Mouse (Mus musculus): ENCODE measurements around the gene Slc16a12. TPM values are rescaled to one million over a fixed set of nuclear protein-coding genes. Genes with fewer than 3 reads are reported as not detected.

Gene Slc16a12
- polyA plus RNA-seq, 1 experiment: 0.01 TPM

- Histone ChIP-seq H3K36me3 (ENCODE audit: control insufficient read depth, insufficient read depth) (no peaks in the 10 kb centered on the region), H3K27me3 (ENCODE audit: control insufficient read depth, insufficient read depth, insufficient read length) (no peaks in the 10 kb centered on the region), H3ac (ENCODE audit: control insufficient read depth, insufficient read length, low read depth) (no peak overlapping the region), H3K79me3 (ENCODE audit: low read depth) (no peaks in the 10 kb centered on the region), H3K79me2 (ENCODE audit: control insufficient read depth, insufficient read depth) (no peaks in the 10 kb centered on the region), H3K4me3 (ENCODE audit: insufficient read depth, poor library complexity, severe bottlenecking) (no peak overlapping the region)
- no peak for TF ChIP-seq MAX (IDR thresholded peaks at IDR 0.05)
- TF ChIP-seq CTCF (IDR thresholded peaks at IDR 0.05; ENCODE audit: control insufficient read depth, insufficient read depth, insufficient read length): no peak
- TF ChIP-seq MYOG (IDR thresholded peaks at IDR 0.05; ENCODE audit: control insufficient read depth, extremely low read depth, insufficient read length): no peak
- TF ChIP-seq MYOD1 (IDR thresholded peaks at IDR 0.05; ENCODE audit: control insufficient read depth, insufficient read length, low read depth): no peak
- no peak for TF ChIP-seq FOSL1 (IDR thresholded peaks at IDR 0.05; ENCODE audit: insufficient read depth, low read length, poor library complexity, severe bottlenecking)
- TF ChIP-seq USF1 (IDR thresholded peaks at IDR 0.05; ENCODE audit: low read depth): no peak
- no peak for TF ChIP-seq CEBPB (IDR thresholded peaks at IDR 0.05; ENCODE audit: low read depth)
These were observed 73.6 kb downstream of the Slc16a12 start for GRCm38 (mm10) chr19:34673476-34673875.

- Histone ChIP-seq H3K27me3 (ENCODE audit: control insufficient read depth, insufficient read depth, insufficient read length) (no peaks in the 10 kb centered on the region), H3K79me2 (ENCODE audit: control insufficient read depth, insufficient read depth) (no peaks in the 10 kb centered on the region), H3K4me3 (ENCODE audit: insufficient read depth, poor library complexity, severe bottlenecking) (no peak overlapping the region), H3K36me3 (ENCODE audit: control insufficient read depth, insufficient read depth) (no peaks in the 10 kb centered on the region), H3K79me3 (ENCODE audit: low read depth) (no peaks in the 10 kb centered on the region), H3ac (ENCODE audit: control insufficient read depth, insufficient read length, low read depth) (no peak overlapping the region)
- peak; percentile 67 for TF ChIP-seq CTCF (IDR thresholded peaks at IDR 0.05; ENCODE audit: control insufficient read depth, insufficient read depth, insufficient read length)
- TF ChIP-seq CEBPB (IDR thresholded peaks at IDR 0.05; ENCODE audit: low read depth): no peak
These were observed 81.0 kb downstream of the Slc16a12 start for GRCm38 (mm10) chr19:34666127-34666526.

- H3K79me3 ChIP-seq (ENCODE audit: low read depth): no peaks in the 10 kb centered on the region
- H3K36me3 ChIP-seq (ENCODE audit: control insufficient read depth, insufficient read depth): no peaks in the 10 kb centered on the region
- TF ChIP-seq MYOG (IDR thresholded peaks at IDR 0.05; ENCODE audit: control insufficient read depth, extremely low read depth, insufficient read length) (no peak), MAX (IDR thresholded peaks at IDR 0.05) (no peak), MYOD1 (IDR thresholded peaks at IDR 0.05; ENCODE audit: control insufficient read depth, insufficient read length, low read depth) (no peak), USF1 (IDR thresholded peaks at IDR 0.05; ENCODE audit: low read depth) (no peak), CEBPB (IDR thresholded peaks at IDR 0.05; ENCODE audit: low read depth) (no peak), CTCF (IDR thresholded peaks at IDR 0.05; ENCODE audit: control insufficient read depth, insufficient read depth, insufficient read length) (no peak), FOSL1 (IDR thresholded peaks at IDR 0.05; ENCODE audit: insufficient read depth, low read length, poor library complexity, severe bottlenecking) (no peak)
- H3ac ChIP-seq (ENCODE audit: control insufficient read depth, insufficient read length, low read depth): no peak overlapping the region
- H3K79me2 ChIP-seq (ENCODE audit: control insufficient read depth, insufficient read depth): no peaks in the 10 kb centered on the region
- no peaks in the 10 kb centered on the region for H3K27me3 ChIP-seq (ENCODE audit: control insufficient read depth, insufficient read depth, insufficient read length)
- no peak overlapping the region for H3K4me3 ChIP-seq (ENCODE audit: insufficient read depth, poor library complexity, severe bottlenecking)
These were observed 84.3 kb downstream of the Slc16a12 start for GRCm38 (mm10) chr19:34662740-34663139.

GRCm38 (mm10) chr19:34662067-34662507 lies 85.0 kb downstream of the Slc16a12 start:
- Histone ChIP-seq H3K79me3 (ENCODE audit: low read depth) (no peaks in the 10 kb centered on the region), H3K36me3 (ENCODE audit: control insufficient read depth, insufficient read depth) (no peaks in the 10 kb centered on the region)
- TF ChIP-seq CEBPB (IDR thresholded peaks at IDR 0.05; ENCODE audit: low read depth): no peak
- no peak for TF ChIP-seq USF1 (IDR thresholded peaks at IDR 0.05; ENCODE audit: low read depth)
- TF ChIP-seq CTCF (IDR thresholded peaks at IDR 0.05; ENCODE audit: control insufficient read depth, insufficient read depth, insufficient read length): peak; percentile 32
- no peak for TF ChIP-seq MYOG (IDR thresholded peaks at IDR 0.05; ENCODE audit: control insufficient read depth, extremely low read depth, insufficient read length)
- TF ChIP-seq MAX (IDR thresholded peaks at IDR 0.05): no peak
- TF ChIP-seq FOSL1 (IDR thresholded peaks at IDR 0.05; ENCODE audit: insufficient read depth, low read length, poor library complexity, severe bottlenecking): no peak

GRCm38 (mm10) chr19:34656511-34657298 lies 90.4 kb downstream of the Slc16a12 start:
- Histone ChIP-seq H3K27me3 (ENCODE audit: control insufficient read depth, insufficient read depth, insufficient read length) (no peaks in the 10 kb centered on the region), H3K79me2 (ENCODE audit: control insufficient read depth, insufficient read depth) (no peaks in the 10 kb centered on the region), H3K4me3 (ENCODE audit: insufficient read depth, poor library complexity, severe bottlenecking) (no peak overlapping the region), H3K36me3 (ENCODE audit: control insufficient read depth, insufficient read depth) (no peaks in the 10 kb centered on the region), H3ac (ENCODE audit: control insufficient read depth, insufficient read length, low read depth) (no peak overlapping the region), H3K79me3 (ENCODE audit: low read depth) (no peaks in the 10 kb centered on the region)
- TF ChIP-seq MAX (IDR thresholded peaks at IDR 0.05): no peak
- TF ChIP-seq USF1 (IDR thresholded peaks at IDR 0.05; ENCODE audit: low read depth): no peak
- TF ChIP-seq FOSL1 (IDR thresholded peaks at IDR 0.05; ENCODE audit: insufficient read depth, low read length, poor library complexity, severe bottlenecking): no peak
- TF ChIP-seq MYOD1 (IDR thresholded peaks at IDR 0.05; ENCODE audit: control insufficient read depth, insufficient read length, low read depth): no peak
- no peak for TF ChIP-seq MYOG (IDR thresholded peaks at IDR 0.05; ENCODE audit: control insufficient read depth, extremely low read depth, insufficient read length)
- no peak for TF ChIP-seq CEBPB (IDR thresholded peaks at IDR 0.05; ENCODE audit: low read depth)
- no peak for TF ChIP-seq CTCF (IDR thresholded peaks at IDR 0.05; ENCODE audit: control insufficient read depth, insufficient read depth, insufficient read length)

More at GRCm38 (mm10) chr19:34662067-34662507, 85.0 kb downstream of the Slc16a12 start:
- Histone ChIP-seq H3K27me3 (ENCODE audit: control insufficient read depth, insufficient read depth, insufficient read length) (no peaks in the 10 kb centered on the region), H3K79me2 (ENCODE audit: control insufficient read depth, insufficient read depth) (no peaks in the 10 kb centered on the region), H3ac (ENCODE audit: control insufficient read depth, insufficient read length, low read depth) (no peak overlapping the region), H3K4me3 (ENCODE audit: insufficient read depth, poor library complexity, severe bottlenecking) (no peak overlapping the region)

Data from C2C12 (cell line).